Mouse (Mus musculus): ENCODE data around the gene Ipcef1. TPM values are rescaled to one million over a fixed set of nuclear protein-coding genes. Genes with fewer than 3 reads are reported as not detected.

Ipcef1 gene
- polyA plus RNA-seq, 1 experiment from 2014 or later = 1.6 TPM

DNA sequence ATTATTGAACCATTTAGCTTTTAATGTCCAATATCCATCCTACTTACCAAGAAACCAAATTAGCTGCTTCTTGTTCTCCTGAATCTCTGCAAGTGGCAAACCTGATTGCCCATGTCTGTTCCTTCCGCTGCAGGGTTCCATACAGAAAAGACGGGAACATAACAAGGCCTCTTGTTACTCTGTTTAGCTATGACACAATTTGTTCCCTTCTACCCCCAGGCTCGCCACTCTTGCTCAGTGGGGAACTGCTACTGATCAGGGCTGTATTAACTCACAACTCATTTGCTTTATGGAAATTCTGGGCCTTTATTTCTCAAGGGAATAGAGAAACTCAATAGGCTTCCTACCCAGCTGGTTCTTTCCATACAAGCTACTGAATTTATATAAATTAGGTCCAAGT lies 196.5 kb downstream of the Ipcef1 start:
- WGBS = 48% methylated on average over 3 of the region's 3 CpGs

DNA sequence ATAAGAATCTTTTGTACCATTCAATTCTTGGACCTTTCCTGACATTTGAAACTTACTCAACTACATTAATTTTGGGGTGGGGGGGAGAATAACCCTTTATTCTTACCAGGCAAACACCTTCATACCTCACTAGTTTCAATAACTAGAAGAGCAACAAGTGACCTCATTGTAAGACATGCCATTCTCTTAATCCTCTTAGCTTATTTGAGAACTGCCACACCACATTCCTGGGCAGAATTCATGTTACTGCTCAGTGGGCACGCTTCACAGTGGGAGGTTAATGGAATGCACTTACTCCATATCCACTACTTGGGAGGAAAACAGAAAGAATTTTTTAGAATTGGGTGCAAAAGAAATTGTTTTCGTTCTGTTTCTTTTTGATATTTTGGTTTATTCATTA lies 203.4 kb downstream of the Ipcef1 start:
- Histone ChIP-seq H3K4me2 (no peak overlapping the region), H3K36me3 (no peaks in the 10 kb centered on the region), H3K27ac (replicated peaks) (no peak overlapping the region), H3K27me3 (no peaks in the 10 kb centered on the region), H3K4me1 (replicated peaks) (0 out of 2 replicates have a peak, but pooled peaks cover 3% of the 10 kb centered on the region), H3K4me3 (no peak overlapping the region), H3K9me3 (no peaks in the 10 kb centered on the region), H3K9ac (no peak overlapping the region)
- no peak for ATAC-seq (ENCODE audit: low FRiP score, low read depth)
- WGBS = 78% methylated on average over 2 of the region's 2 CpGs

More for the DNA sequence above, 196.5 kb downstream of the Ipcef1 start:
- no peak for ATAC-seq (ENCODE audit: low FRiP score, low read depth)
- H3K27ac ChIP-seq (replicated peaks) = no peak overlapping the region
- H3K27me3 ChIP-seq = no peaks in the 10 kb centered on the region
- no peak overlapping the region for H3K4me2 ChIP-seq
- no peaks in the 10 kb centered on the region for H3K4me1 ChIP-seq (replicated peaks)
- H3K36me3 ChIP-seq = no peaks in the 10 kb centered on the region
- H3K9me3 ChIP-seq = no peaks in the 10 kb centered on the region
- no peak overlapping the region for H3K9ac ChIP-seq
- no peak overlapping the region for H3K4me3 ChIP-seq

DNA sequence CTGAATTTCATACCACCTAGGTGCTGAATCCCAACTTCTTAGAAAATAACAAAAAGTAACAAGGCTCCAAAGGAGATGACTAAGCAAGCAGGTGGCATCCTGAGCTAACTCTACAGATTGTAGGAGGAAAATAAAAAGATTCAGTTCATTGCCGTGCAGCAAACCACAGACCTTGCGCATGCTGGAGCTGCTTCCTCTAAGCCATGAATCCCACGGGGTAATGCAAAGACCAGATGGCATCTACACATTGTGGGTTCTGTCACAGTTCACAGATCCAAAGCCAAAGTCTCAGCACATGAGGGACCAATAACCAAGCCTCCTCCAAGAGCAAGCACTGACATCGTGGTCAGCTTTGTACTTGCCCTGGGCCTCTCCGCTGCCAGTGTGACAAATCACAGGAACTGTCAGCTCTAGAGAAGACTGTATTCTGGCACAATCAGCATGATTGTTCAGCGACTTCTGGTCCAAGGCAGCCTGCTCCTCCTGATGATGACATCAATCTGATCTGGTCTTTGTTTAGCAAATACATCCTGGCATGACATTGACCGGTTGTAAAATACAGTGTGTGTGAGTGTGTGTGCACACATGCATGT lies 204.0 kb downstream of the Ipcef1 start:
- 0 out of 2 replicates have a peak, but pooled peaks cover 3% of the 10 kb centered on the region for H3K4me1 ChIP-seq (replicated peaks)
- H3K9me3 ChIP-seq = no peaks in the 10 kb centered on the region
- H3K4me2 ChIP-seq = no peak overlapping the region
- H3K27ac ChIP-seq (replicated peaks) = no peak overlapping the region
- H3K36me3 ChIP-seq = no peaks in the 10 kb centered on the region
- ATAC-seq (ENCODE audit: low FRiP score, low read depth) = 0 out of 2 replicates have a peak, but pooled peaks have one; percentile 45
- no peaks in the 10 kb centered on the region for H3K27me3 ChIP-seq
- 57% methylated on average over 7 of the region's 7 CpGs for WGBS
- no peak overlapping the region for H3K4me3 ChIP-seq
- no peak overlapping the region for H3K9ac ChIP-seq

DNA sequence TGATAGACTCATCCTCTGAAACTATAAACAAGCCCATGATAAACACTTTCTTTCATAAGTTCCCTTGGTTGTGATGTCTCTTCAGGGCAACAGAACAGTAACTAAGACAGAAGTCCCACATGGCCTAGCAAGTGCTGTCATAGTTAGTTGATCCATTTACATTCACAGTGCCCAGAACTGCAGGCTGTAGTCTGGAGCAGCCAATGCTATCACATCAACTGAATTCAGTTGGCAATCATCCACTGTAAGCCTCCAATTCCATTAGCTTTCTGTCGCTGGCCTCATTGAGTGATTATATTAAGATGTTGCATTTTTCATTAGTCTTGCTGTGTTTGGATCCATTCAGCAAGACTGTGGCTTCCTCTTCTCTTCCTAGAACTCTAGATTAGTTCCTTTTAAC lies 206.0 kb downstream of the Ipcef1 start:
- Histone ChIP-seq H3K9me3 (no peaks in the 10 kb centered on the region), H3K9ac (no peak overlapping the region), H3K4me1 (replicated peaks) (0 out of 2 replicates have a peak, but pooled peaks cover 3% of the 10 kb centered on the region), H3K4me3 (no peak overlapping the region), H3K27ac (replicated peaks) (no peak overlapping the region), H3K27me3 (no peaks in the 10 kb centered on the region), H3K4me2 (no peak overlapping the region), H3K36me3 (no peaks in the 10 kb centered on the region)
- ATAC-seq (ENCODE audit: low FRiP score, low read depth) = no peak
- 64% methylated on average over 1 of the region's 1 CpGs for WGBS

DNA sequence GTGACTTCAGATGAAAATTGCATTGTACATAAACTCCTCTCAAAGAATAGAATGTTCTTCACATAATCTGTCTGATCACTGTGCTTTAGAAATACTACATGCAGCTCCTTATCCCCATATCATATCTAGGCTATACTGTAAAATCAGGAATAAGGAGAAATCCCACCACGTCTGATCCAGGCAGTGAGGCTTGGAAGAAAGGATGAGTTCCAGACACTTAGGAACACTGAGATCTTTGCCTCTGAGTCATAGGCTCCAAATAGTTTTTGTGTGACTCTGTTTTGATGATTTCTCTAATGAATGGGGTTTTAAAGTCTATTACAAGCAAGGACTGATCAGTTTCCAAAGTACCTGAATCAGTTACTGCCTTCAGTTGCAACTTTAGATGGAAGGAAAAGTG lies 210.1 kb downstream of the Ipcef1 start:
- Histone ChIP-seq H3K36me3 (no peaks in the 10 kb centered on the region), H3K4me1 (replicated peaks) (no peaks in the 10 kb centered on the region), H3K27me3 (no peaks in the 10 kb centered on the region), H3K4me3 (no peak overlapping the region), H3K4me2 (no peak overlapping the region), H3K27ac (replicated peaks) (no peak overlapping the region), H3K9ac (no peak overlapping the region), H3K9me3 (no peaks in the 10 kb centered on the region)
- ATAC-seq (ENCODE audit: low FRiP score, low read depth) = no peak
- 82% methylated on average over 1 of the region's 1 CpGs for WGBS

Other genes with a start within 250 kb of the Ipcef1 start
- 2.8 and 3.6 TPM in 2 replicates for gene Cnksr3, start 159.8 kb upstream of the Ipcef1 start, polyA plus RNA-seq (2015; fragmentation: Nextera tagmentation; extraction: Ambion mirVana)